Mouse (Mus musculus): Measurements from ENCODE around the gene Fcrl1. TPM values are rescaled to one million over a fixed set of nuclear protein-coding genes. Genes with fewer than 3 reads are reported as not detected.

The Fcrl1 gene
- 0.27 TPM in 1 of 2 replicates, not detected in the other for polyA plus RNA-seq (2015; fragmentation: Nextera tagmentation; extraction: Ambion mirVana)

DNA sequence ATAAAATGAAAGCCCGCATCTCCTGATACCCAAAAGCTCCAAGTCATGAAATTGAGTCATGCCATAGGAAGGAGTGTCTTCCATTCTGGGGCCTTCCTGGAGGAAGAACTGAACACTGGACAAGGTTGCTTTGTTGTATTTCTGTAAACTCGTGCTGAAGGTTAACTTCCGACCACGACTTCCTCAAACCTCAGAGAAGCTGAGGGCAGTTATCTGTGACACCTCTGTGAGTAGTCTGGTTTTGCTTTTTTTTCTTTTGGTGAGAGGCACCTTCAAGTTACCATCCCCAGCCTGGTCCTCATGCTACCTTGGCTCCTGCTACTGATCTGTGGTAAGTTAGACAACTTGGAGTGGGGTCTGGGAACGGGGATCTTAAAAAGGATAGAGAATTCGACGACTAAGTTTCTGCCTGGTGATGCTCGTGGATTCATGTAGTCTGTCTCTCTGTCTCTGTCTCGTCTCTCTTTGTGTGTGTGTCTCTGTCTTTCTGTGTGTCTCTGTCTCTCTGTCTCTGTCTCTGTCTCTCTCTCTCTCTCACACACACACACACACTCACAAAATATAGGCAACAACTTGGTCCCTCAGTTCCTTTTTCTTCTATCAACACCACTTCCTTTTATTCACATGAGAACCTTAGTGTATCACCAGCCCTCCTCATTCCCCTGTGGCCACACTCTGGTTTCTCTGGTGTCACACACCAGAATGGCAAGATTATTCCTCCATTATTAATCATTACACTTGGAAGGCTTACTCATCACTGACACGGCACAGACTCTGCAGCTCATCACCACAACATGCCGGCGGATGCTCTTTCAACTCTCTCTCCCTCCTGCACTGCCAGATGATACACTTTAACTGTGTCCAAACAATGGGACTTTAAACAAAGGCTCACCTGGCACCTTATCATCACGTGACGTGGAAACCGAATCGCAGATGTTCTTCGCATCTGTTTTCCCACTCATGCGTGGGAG lies at the start of gene Fcrl1:
Fcrl1 (plus strand) TSS at position 193 of the 971 bp plus-strand sequence.

DNA sequence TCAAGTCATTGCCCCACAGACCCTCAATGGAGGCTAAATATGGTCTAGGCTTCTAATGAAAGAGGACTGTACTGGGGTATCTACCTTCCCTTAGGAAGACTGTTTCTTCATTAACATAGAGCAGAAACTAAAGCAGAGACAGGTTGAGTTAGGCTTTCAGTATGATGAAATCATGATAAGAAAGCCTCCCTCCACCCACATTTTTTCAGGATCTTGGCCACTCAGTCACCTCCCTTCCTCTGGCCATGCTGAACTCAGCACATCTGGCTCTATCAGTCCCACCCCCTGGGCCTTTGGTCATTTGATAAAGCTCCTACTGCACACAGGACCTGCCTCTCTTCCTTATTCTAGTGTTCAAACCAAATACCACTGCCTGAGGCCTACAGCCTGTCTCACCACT lies 18.6 kb upstream of the Fcrl1 start, which contains the start of gene Cd5l:
Cd5l (plus strand) TSS at position 301 of the 400 bp plus-strand sequence.

DNA sequence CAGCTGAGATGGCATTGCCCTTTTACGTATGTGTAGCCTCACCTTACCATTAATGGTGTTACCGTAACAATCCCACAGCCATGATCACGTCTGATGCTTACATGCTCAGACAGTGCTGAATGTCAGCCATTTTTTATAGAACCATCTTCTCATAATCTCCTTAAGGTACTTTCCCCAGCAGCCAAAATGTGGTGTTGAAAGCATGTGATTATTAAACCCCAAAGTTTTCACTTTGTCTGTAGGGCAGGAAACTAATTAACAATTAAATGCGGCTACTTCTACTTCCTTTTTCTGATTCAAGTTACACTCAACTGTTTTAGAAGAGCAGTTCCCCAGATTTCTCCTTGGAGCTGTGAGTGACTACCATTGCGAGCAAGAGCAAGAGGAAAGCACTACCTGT lies 59.3 kb downstream of the Fcrl1 start, which contains the start of gene Fcrl5:
Fcrl5 (plus strand) TSS at position 295 of the 400 bp plus-strand sequence.

Other genes starting within 250 kb of the Fcrl1 start
- gene Kirrel, start 201.6 kb upstream of the Fcrl1 start, polyA plus RNA-seq (2015; fragmentation: Nextera tagmentation; extraction: Ambion mirVana), result 6.9 and 7.0 TPM in 2 replicates
- 7.1 and 10.2 TPM in 2 replicates for gene Fcrls, start 112.6 kb upstream of the Fcrl1 start, polyA plus RNA-seq (2015; fragmentation: Nextera tagmentation; extraction: Ambion mirVana)
- gene Cd5l, start 18.5 kb upstream of the Fcrl1 start, polyA plus RNA-seq (2015; fragmentation: Nextera tagmentation; extraction: Ambion mirVana), result 0.15 and 0.23 TPM in 2 replicates
- not detected in 2 replicates for gene Fcrl5, start 59.4 kb downstream of the Fcrl1 start, polyA plus RNA-seq (2015; fragmentation: Nextera tagmentation; extraction: Ambion mirVana)
- 6.3 and 8.4 TPM in 2 replicates for gene Etv3, start 149.0 kb downstream of the Fcrl1 start, polyA plus RNA-seq (2015; fragmentation: Nextera tagmentation; extraction: Ambion mirVana)
- gene Arhgef11, start 241.2 kb downstream of the Fcrl1 start, polyA plus RNA-seq (2015; fragmentation: Nextera tagmentation; extraction: Ambion mirVana), result 5.8 and 6.3 TPM in 2 replicates